Mouse (Mus musculus) MEL (cell line): ENCODE data around the gene Aurka. TPM values are rescaled to one million over a fixed set of nuclear protein-coding genes. Genes with fewer than 3 reads are reported as not detected.
A peak's percentile ranks its signal among the peaks of the same experiment; 100 is the strongest.

Experiments used
- DNase-seq: peaks from one replicate; pipeline ENCODE4 v3.0.0; 2011; ENCODE audit warnings: low read depth, low spot score
- H3K27ac ChIP-seq: 2 replicates; pipeline ENCODE4 v1.5.1; 2012; ENCODE audit warnings: low read depth, mild to moderate bottlenecking, control low read depth, low read length, moderate library complexity; ENCODE audit not compliant: control insufficient read depth
- H3K27me3 ChIP-seq, 2 experiments: fragments of 150-350 bp in 1 of 2; sonication (generic) in 1 of 2; 2 replicates each; pipeline ENCODE4 v1.6.1; 2012; ENCODE audit warnings: low read length in 2 of 2, mild to moderate bottlenecking in 2 of 2, improper control_type of control experiment in 1 of 2, moderate library complexity in 1 of 2; ENCODE audit not compliant: insufficient read depth in 2 of 2, control insufficient read depth in 1 of 2
- H3K36me3 ChIP-seq, 2 experiments: 2 replicates each; pipeline ENCODE4 v1.6.1; 2012 to 2014; ENCODE audit warnings: low read length in 2 of 2, improper control_type of control experiment in 1 of 2, inconsistent platforms in 1 of 2, mild to moderate bottlenecking in 1 of 2; ENCODE audit not compliant: insufficient read depth in 2 of 2, control insufficient read depth in 1 of 2
- H3K4me1 ChIP-seq, 2 experiments: fragments of 150-350 bp in 1 of 2; sonication (generic) in 1 of 2; 2 replicates each; pipeline ENCODE4 v1.6.1; 2012; ENCODE audit warnings: low read length in 2 of 2, improper control_type of control experiment in 1 of 2, mild to moderate bottlenecking in 1 of 2; ENCODE audit not compliant: insufficient read depth in 2 of 2, control insufficient read depth in 1 of 2
- H3K4me3 ChIP-seq, 2 experiments: fragments of 150-350 bp in 1 of 2; sonication (generic) in 1 of 2; 2 replicates each; pipeline ENCODE4 v1.5.1; 2012; ENCODE audit warnings: low read depth in 2 of 2, low read length in 2 of 2, mild to moderate bottlenecking in 2 of 2, moderate library complexity in 2 of 2, control low read depth in 1 of 2, improper control_type of control experiment in 1 of 2; ENCODE audit not compliant: control insufficient read depth in 1 of 2, insufficient read depth in 1 of 2
- H3K79me2 ChIP-seq: 2 replicates; pipeline ENCODE4 v1.6.1; 2012; ENCODE audit warnings: mild to moderate bottlenecking, low read length, moderate library complexity; ENCODE audit not compliant: control insufficient read depth, poor library complexity, insufficient read depth
- H3K9ac ChIP-seq: 2 replicates; pipeline ENCODE4 v1.6.1; 2012; ENCODE audit warnings: low read depth, mild to moderate bottlenecking, control low read depth, low read length, moderate library complexity; ENCODE audit not compliant: control insufficient read depth, poor library complexity, severe bottlenecking
- H3K9me3 ChIP-seq: fragments of 150-350 bp; sonication (generic); replicated peaks from 2 replicates; pipeline ENCODE4 v1.6.1; 2012; ENCODE audit warnings: mild to moderate bottlenecking, low read length, improper control_type of control experiment, moderate library complexity; ENCODE audit not compliant: insufficient read depth
- BHLHE40 ChIP-seq: IDR thresholded peaks from 2 replicates; pipeline ENCODE4 v1.6.1; 2012; ENCODE audit warnings: low read depth, mild to moderate bottlenecking, inconsistent platforms, low read length, improper control_type of control experiment, borderline replicate concordance
- CHD1 ChIP-seq: IDR thresholded peaks from 2 replicates; pipeline ENCODE4 v1.6.1; 2012; ENCODE audit warnings: low read depth, mild to moderate bottlenecking, inconsistent platforms, low read length, improper control_type of control experiment
- ELF1 ChIP-seq: IDR thresholded peaks from 2 replicates; pipeline ENCODE4 v1.6.1; 2014; ENCODE audit warnings: low read depth, mild to moderate bottlenecking, inconsistent platforms, low read length, improper control_type of control experiment, moderate library complexity
- EP300 ChIP-seq, 2 experiments: IDR thresholded peaks; 2 replicates each; pipeline ENCODE4 v1.6.1; 2011; ENCODE audit warnings: improper control_type of control experiment in 2 of 2, low read length in 2 of 2, low read depth in 1 of 2, mild to moderate bottlenecking in 1 of 2
- ETS1 ChIP-seq: IDR thresholded peaks from 2 replicates; pipeline ENCODE4 v1.6.1; 2012; ENCODE audit warnings: low read depth, mild to moderate bottlenecking, inconsistent platforms, low read length, improper control_type of control experiment, moderate library complexity
- GATA1 ChIP-seq: IDR thresholded peaks from 2 replicates; pipeline ENCODE4 v1.6.1; 2011; ENCODE audit warnings: low read depth, low read length, improper control_type of control experiment
- HCFC1 ChIP-seq: IDR thresholded peaks from 2 replicates; pipeline ENCODE4 v1.6.1; 2012; ENCODE audit warnings: low read depth, mild to moderate bottlenecking, inconsistent platforms, low read length, improper control_type of control experiment, moderate library complexity
- KAT2A ChIP-seq: conservative IDR thresholded peaks from 2 replicates; pipeline ENCODE4 v1.6.1; 2012; ENCODE audit warnings: low read depth, low read length, improper control_type of control experiment, inconsistent platforms
- MAFK ChIP-seq: IDR thresholded peaks from 2 replicates; pipeline ENCODE4 v1.6.1; 2011; ENCODE audit warnings: low read depth, mild to moderate bottlenecking, low read length, improper control_type of control experiment, borderline replicate concordance
- MAX ChIP-seq: IDR thresholded peaks from 2 replicates; pipeline ENCODE4 v1.6.1; 2011; ENCODE audit warnings: low read length, improper control_type of control experiment
- MAZ ChIP-seq: IDR thresholded peaks from 2 replicates; pipeline ENCODE4 v1.6.1; 2012; ENCODE audit warnings: low read depth, mild to moderate bottlenecking, inconsistent platforms, low read length, improper control_type of control experiment
- MEF2A ChIP-seq: IDR thresholded peaks from 2 replicates; pipeline ENCODE4 v1.6.1; 2014; ENCODE audit warnings: low read depth, mild to moderate bottlenecking, inconsistent platforms, low read length, improper control_type of control experiment; ENCODE audit not compliant: poor library complexity, insufficient replicate concordance, severe bottlenecking; ENCODE audit errors: extremely low read depth
- MXI1 ChIP-seq: IDR thresholded peaks from 2 replicates; pipeline ENCODE4 v1.6.1; 2011; ENCODE audit warnings: mild to moderate bottlenecking, low read depth, low read length, improper control_type of control experiment
- MYB ChIP-seq: IDR thresholded peaks from 2 replicates; pipeline ENCODE4 v1.6.1; 2011; ENCODE audit warnings: mild to moderate bottlenecking, low read depth, low read length, improper control_type of control experiment
- MYC ChIP-seq: IDR thresholded peaks from 2 replicates; pipeline ENCODE4 v1.6.1; 2011; ENCODE audit warnings: low read depth, mild to moderate bottlenecking, low read length, improper control_type of control experiment, moderate library complexity
- NELFE ChIP-seq: IDR thresholded peaks from 2 replicates; pipeline ENCODE4 v1.6.1; 2011; ENCODE audit warnings: low read depth, low read length, improper control_type of control experiment
- POLR2A ChIP-seq, 2 experiments: IDR thresholded peaks; 2 replicates each; pipeline ENCODE4 v1.6.1; 2011 to 2012; ENCODE audit warnings: low read length in 2 of 2, mild to moderate bottlenecking in 2 of 2, control low read depth in 1 of 2, improper control_type of control experiment in 1 of 2, low read depth in 1 of 2, moderate library complexity in 1 of 2; ENCODE audit not compliant: control insufficient read depth in 1 of 2, insufficient read depth in 1 of 2, poor library complexity in 1 of 2
- POLR2AphosphoS2 ChIP-seq: IDR thresholded peaks from 2 replicates; pipeline ENCODE4 v1.6.1; 2011; ENCODE audit warnings: low read length, improper control_type of control experiment
- POLR2AphosphoS5 ChIP-seq: IDR thresholded peaks from 2 replicates; pipeline ENCODE4 v1.6.1; 2012; ENCODE audit warnings: low read depth, borderline replicate concordance, mild to moderate bottlenecking, inconsistent platforms, low read length, moderate library complexity, mixed read lengths
- RCOR1 ChIP-seq: IDR thresholded peaks from 2 replicates; pipeline ENCODE4 v1.6.1; 2012; ENCODE audit warnings: low read depth, mild to moderate bottlenecking, inconsistent platforms, low read length, improper control_type of control experiment
- SIN3A ChIP-seq: IDR thresholded peaks from 2 replicates; pipeline ENCODE4 v1.6.1; 2012; ENCODE audit warnings: low read length, improper control_type of control experiment, inconsistent platforms
- SMC3 ChIP-seq: IDR thresholded peaks from 2 replicates; pipeline ENCODE4 v1.6.1; 2011; ENCODE audit warnings: low read depth, low read length, improper control_type of control experiment
- TAL1 ChIP-seq: IDR thresholded peaks from 2 replicates; pipeline ENCODE4 v1.6.1; 2012; ENCODE audit warnings: mild to moderate bottlenecking, inconsistent platforms, low read length, moderate library complexity, mixed read lengths
- TBP ChIP-seq: IDR thresholded peaks from 2 replicates; pipeline ENCODE4 v1.8.0; 2011; ENCODE audit warnings: low read depth, low read length, improper control_type of control experiment
- TCF12 ChIP-seq: IDR thresholded peaks from 2 replicates; pipeline ENCODE4 v1.6.1; 2014; ENCODE audit warnings: low read depth, mild to moderate bottlenecking, inconsistent platforms, low read length, improper control_type of control experiment, moderate library complexity
- USF2 ChIP-seq, 2 experiments: IDR thresholded peaks; 2 replicates each; pipeline ENCODE4 v1.6.1; 2011 to 2012; ENCODE audit warnings: improper control_type of control experiment in 2 of 2, low read length in 2 of 2, borderline replicate concordance in 1 of 2, inconsistent platforms in 1 of 2, low read depth in 1 of 2, mild to moderate bottlenecking in 1 of 2; ENCODE audit not compliant: insufficient read depth in 1 of 2
- ZKSCAN1 ChIP-seq: IDR thresholded peaks from 2 replicates; pipeline ENCODE4 v1.6.1; 2012; ENCODE audit warnings: low read depth, mild to moderate bottlenecking, inconsistent platforms, low read length, improper control_type of control experiment, moderate library complexity
- ZNF384 ChIP-seq: IDR thresholded peaks from 2 replicates; pipeline ENCODE4 v1.6.1; 2012; ENCODE audit warnings: low read depth, mild to moderate bottlenecking, inconsistent platforms, low read length, improper control_type of control experiment
- polyA plus RNA-seq, 2 experiments: library from polyadenylated mRNA; stranded (reverse) in 1 of 2; unstranded in 1 of 2; fragments of >175 nt in 1 of 2; fragments of >200 nt in 1 of 2; gene quantifications; 2 replicates each; pipeline versions ENCODE4 v1.2.1 to v1.2.4; 2012; ENCODE audit warnings: low replicate concordance in 2 of 2, low read depth in 1 of 2; ENCODE audit not compliant: insufficient read length in 2 of 2, insufficient read depth in 1 of 2, missing spikeins in 1 of 2
- total RNA-seq: library from RNA; depleted of rRNA; stranded (reverse); fragments of 300-350 nt; gene quantifications from 2 replicates; pipeline ENCODE4 v1.2.3, GENCODE M21; 2012

Gene Aurka
- total and polyA plus RNA-seq, 3 experiments = 110 to 236 (median 150) TPM

GRCm38 (mm10) chr2:172404239-172404638 lies 33.9 kb upstream of the Aurka start:
- Histone ChIP-seq H3K36me3 (no peaks in the 10 kb centered on the region; a peak in 1 of 4 replicates), H3K4me3 (no peak overlapping the region), H3K9me3 (no peaks in the 10 kb centered on the region), H3K4me1 (peaks cover 0 to 12% of the 10 kb centered on the region in 2 experiments; a peak in 3 of 4 replicates), H3K27ac (no peak overlapping the region), H3K27me3 (peaks cover 0 to 2% of the 10 kb centered on the region in 2 experiments; a peak in 1 of 4 replicates), H3K79me2 (no peaks in the 10 kb centered on the region), H3K9ac (no peak overlapping the region)
- DNase-seq = no peak
- no peak for TF ChIP-seq POLR2A (IDR thresholded peaks at IDR 0.05; ENCODE audit: control insufficient read depth in 1 of 2, insufficient read depth in 1 of 2, low read depth in 1 of 2, low read length in 2 of 2, poor library complexity in 1 of 2)
- TF ChIP-seq GATA1 = no peak
- TF ChIP-seq TAL1 = no peak
- TF ChIP-seq MEF2A = no peak
- TF ChIP-seq EP300 (IDR thresholded peaks at IDR 0.05; ENCODE audit: low read depth in 1 of 2, low read length in 2 of 2) = no peak
- TF ChIP-seq NELFE = no peak
- TF ChIP-seq TBP = no peak
- TF ChIP-seq TCF12 = no peak
- TF ChIP-seq RCOR1 = no peak
- TF ChIP-seq POLR2AphosphoS5 = no peak

- TF ChIP-seq RCOR1 (peak; percentile 12; the same call in 1 of the 2 replicates), TBP (peak; percentile 80), TCF12 (peak; percentile 41), SMC3 (no peak; the same call in 1 of the 2 replicates), SIN3A (peak; percentile 81; the same call in 1 of the 2 replicates), MAFK (no peak), MYB (no peak), CHD1 (no peak), EP300 (IDR thresholded peaks at IDR 0.05; ENCODE audit: low read depth in 1 of 2, low read length in 2 of 2) (peak; percentile 39 to 82), MAX (peak; percentile 71), MYC (peak; percentile 74), ELF1 (peak; percentile 20; the same call in 1 of the 2 replicates), KAT2A (0 out of 2 replicates have a peak, but pooled peaks have one; percentile 28), ETS1 (peak; percentile 64; the same call in 1 of the 2 replicates), ZNF384 (peak; percentile 86), ZKSCAN1 (peak; percentile 74), BHLHE40 (0 out of 2 replicates have a peak, but pooled peaks have one; percentile 12), POLR2AphosphoS2 (no peak), HCFC1 (peak; percentile 49; the same call in 1 of the 2 replicates), MAZ (peak; percentile 55; the same call in 1 of the 2 replicates), NELFE (peak; percentile 46), POLR2A (IDR thresholded peaks at IDR 0.05; ENCODE audit: control insufficient read depth in 1 of 2, insufficient read depth in 1 of 2, low read depth in 1 of 2, low read length in 2 of 2, poor library complexity in 1 of 2) (peak in 1 of 2 experiments; percentile 52; a peak in 2 of 4 replicates), GATA1 (no peak), USF2 (IDR thresholded peaks at IDR 0.05; ENCODE audit: borderline replicate concordance in 1 of 2, insufficient read depth in 1 of 2, low read depth in 1 of 2, low read length in 2 of 2) (no peak), MXI1 (peak; percentile 65; the same call in 1 of the 2 replicates)
- Histone ChIP-seq H3K9ac (peak overlapping the region; percentile 62), H3K9me3 (no peaks in the 10 kb centered on the region), H3K27me3 (no peaks in the 10 kb centered on the region), H3K27ac (peak overlapping the region; percentile 79), H3K4me1 (peaks cover 0 to 17% of the 10 kb centered on the region in 2 experiments; a peak in 3 of 4 replicates), H3K79me2 (no peaks in the 10 kb centered on the region), H3K4me3 (peak overlapping the region; percentile 42 to 56), H3K36me3 (no peaks in the 10 kb centered on the region; a peak in 1 of 4 replicates)
- DNase-seq = peak; percentile 95
These were observed 30.9 kb upstream of the Aurka start for GRCm38 (mm10) chr2:172401116-172401825.
